ENCODE assay signal across 14 mouse cellular contexts in genomic region chr16:9751045-9751569, GRCm38 (mm10).
DNase-seq lines count a peak whose midpoint lies in the region; ATAC-seq and TF ChIP-seq lines count a peak whose summit lies in the region.
"Had no signal": no experiment of that assay in that cellular context is flagged by ENCODE, and none has a peak within 500 bp of the region (broad histone marks: within the 10 kb centered on the region; RNA-seq: fewer than 3 reads in every experiment).

No protein-coding gene starts in this region.

- 60% methylated on average over 11 of the region's 11 CpGs for WGBS in liver, embryonic 14.5 days (ENCODE audit: insufficient replicate concordance)

- no peak overlapping the region for H3K4me2 ChIP-seq in liver, embryonic 14.5 days (ENCODE audit: low read depth)

- no peak for TF ChIP-seq EP300 in liver, embryonic 14.5 days (IDR thresholded peaks at IDR 0.05; ENCODE audit: low read depth)

- no peaks in the 10 kb centered on the region for H3K9me3 ChIP-seq in liver, embryonic 14.5 days (ENCODE audit: control insufficient read depth, low read length)

- H3K4me1 ChIP-seq in liver, embryonic 14.5 days (replicated peaks; ENCODE audit: control insufficient read depth in 2 of 2, insufficient read depth in 2 of 2, low read length in 1 of 2) = no peaks in the 10 kb centered on the region

- H3K27ac ChIP-seq in liver, embryonic 14.5 days = no peak overlapping the region

- no peak overlapping the region for H3K9ac ChIP-seq in liver, embryonic 14.5 days (replicated peaks)

- no peaks in the 10 kb centered on the region for H3K36me3 ChIP-seq in liver, embryonic 14.5 days (replicated peaks; ENCODE audit: control insufficient read depth, insufficient read depth, low read depth)

- no peak for ATAC-seq in liver, embryonic 14.5 days (ENCODE audit: insufficient read depth)

- peak; percentile 25; the same call in 1 of the 2 replicates for TF ChIP-seq CTCF in liver, embryonic 14.5 days (IDR thresholded peaks at IDR 0.05; ENCODE audit: low read depth)

- H3K27me3 ChIP-seq in liver, embryonic 14.5 days (ENCODE audit: control insufficient read depth, insufficient read depth, low read length) = no peaks in the 10 kb centered on the region

- DNase-seq in adrenal gland, adult 2 months = peak; percentile 17
- DNase-seq in adrenal gland, adult 8-10 months = no peak
- DNase-seq in liver, embryonic 14.5 days (ENCODE audit: low read depth in 3 of 3, low spot score in 3 of 3) = no peak
- no peak for DNase-seq in liver
- DNase-seq in adrenal gland, postnatal 36 days = peak; percentile 14 to 34
- DNase-seq in cerebellum, postnatal 36 days = peak; percentile 94 to 98
- DNase-seq in urinary bladder, postnatal 4 days (ENCODE audit: low spot score in 2 of 2) = no peak
- no peak for DNase-seq in thymus, postnatal 36 days
- DNase-seq: embryo, embryonic 11 days; gastrocnemius, postnatal 36 days; heart, postnatal 14 days; kidney, adult 9 months; lung, postnatal 36 days; thymus, postnatal 4 days had no signal

- no peak overlapping the region for H3K4me3 ChIP-seq in liver, embryonic 14.5 days (ENCODE audit: insufficient read depth in 1 of 2, low read depth in 2 of 2, low read length in 2 of 2)

Comparison
In these comparisons a context has a peak if more than half of its experiments do, and no peak if none do; other contexts are left out.
1. DNase-seq: peak in adrenal gland, adult 2 months (single experiment), adrenal gland, postnatal 36 days (2 of 2) and cerebellum, postnatal 36 days (2 of 2); none in adrenal gland, adult 8-10 months (single experiment), liver, embryonic 14.5 days (0 of 3), liver (single experiment), urinary bladder, postnatal 4 days (0 of 2) and thymus, postnatal 36 days (0 of 2).